Mouse (Mus musculus) lung, adult 2 months (tissue): ENCODE measurements around the gene Bysl. TPM values are rescaled to one million over a fixed set of nuclear protein-coding genes. Genes with fewer than 3 reads are reported as not detected.
A peak's percentile ranks its signal among the peaks of the same experiment; 100 is the strongest.
"Not testable (repeated sequence)": the region's sequence is repeated elsewhere in the genome, so short reads cannot be mapped to it uniquely, and the experiment has no call there.

Experiments
- DNase-seq: peaks from one replicate; pipeline ENCODE4 v3.0.0; 2022
- H3K4me1 ChIP-seq: fragments of 200-500 bp; 2 replicates; pipeline ENCODE4 v1.6.1; 2011; ENCODE audit warnings: low read length; ENCODE audit not compliant: control insufficient read depth, insufficient read depth
- H3K4me3 ChIP-seq: fragments of 200-500 bp; replicated peaks from 2 replicates; pipeline ENCODE3; 2011; ENCODE audit warnings: low read depth, mild to moderate bottlenecking, control low read depth, low read length; ENCODE audit errors: extremely low read depth
- CTCF ChIP-seq: fragments of 200-500 bp; IDR thresholded peaks from 2 replicates; pipeline ENCODE4 v1.5.1; 2011; ENCODE audit warnings: mild to moderate bottlenecking, low read length, control low read depth; ENCODE audit not compliant: insufficient read depth
- POLR2A ChIP-seq: fragments of 200-500 bp; IDR thresholded peaks from 2 replicates; pipeline ENCODE4 v1.6.1; 2011; ENCODE audit warnings: low read depth, mild to moderate bottlenecking, control low read depth, low read length, borderline replicate concordance; ENCODE audit errors: extremely low read depth
- whole genome bisulfite sequencing: fragments of 180-500 bp; shearing (Covaris S2); methylation state at CpG from one replicate; pipeline ENCODE4 v1.1.7; 2018; 5-methylcytosine and 5-hydroxymethylcytosine counted together
- polyA plus RNA-seq: library from polyadenylated mRNA; depleted of rRNA; stranded (reverse); fragments of >200 nt; gene quantifications from 2 replicates; pipeline ENCODE4 v1.2.3, GENCODE M21; 2012; rRNA removed

Bysl gene
- 7.4 and 9.8 TPM in 2 replicates for polyA plus RNA-seq

- Histone ChIP-seq H3K4me3 (peak within 1 kb of the TSS; percentile 99), H3K4me1 (peaks cover 6% of the 10 kb centered on the region)
- TF ChIP-seq POLR2A (peak; percentile 81; the same call in 1 of the 2 replicates), CTCF (peak; percentile 84)
- WGBS: under 1% methylated on average over 59 of the region's 59 CpGs
- DNase-seq: peak; percentile 97
Observed at GRCm38 (mm10) chr17:47610849-47611660, at the start of gene Bysl, which contains the start of the genes Med20 and Gm20517. Gene Bysl, minus strand, starts transcription at chr17:47611492. Gene Med20, plus strand, starts transcription at chr17:47611582. Gene Gm20517, plus strand, starts transcription at chr17:47611589.

- DNase-seq: no peak
- 55% methylated on average over 3 of the region's 3 CpGs for WGBS
- TF ChIP-seq POLR2A: no peak
- no peak for TF ChIP-seq CTCF
Observed at GRCm38 (mm10) chr17:47658741-47659243, 47.5 kb upstream of the Bysl start.

GRCm38 (mm10) chr17:47657901-47658300 is 46.6 kb upstream of the Bysl start:
- Histone ChIP-seq H3K4me3 (no peak overlapping the region), H3K4me1 (no peaks in the 10 kb centered on the region; the same call in 1 of the 2 replicates)
- TF ChIP-seq POLR2A: no peak
- no peak for TF ChIP-seq CTCF
- no peak for DNase-seq
- 65% methylated on average over 4 of the region's 4 CpGs for WGBS

More at GRCm38 (mm10) chr17:47658741-47659243, 47.5 kb upstream of the Bysl start:
- no peak overlapping the region for H3K4me3 ChIP-seq
- H3K4me1 ChIP-seq: no peaks in the 10 kb centered on the region; the same call in 1 of the 2 replicates

GRCm38 (mm10) chr17:47655697-47656096 is 44.4 kb upstream of the Bysl start:
- 58% methylated on average over 5 of the region's 5 CpGs for WGBS
- Histone ChIP-seq H3K4me1 (no peaks in the 10 kb centered on the region), H3K4me3 (no peak overlapping the region)
- TF ChIP-seq CTCF: no peak
- DNase-seq: no peak

- H3K4me1 ChIP-seq, DNase-seq: not testable (repeated sequence)
- 95% methylated on average over 8 of the region's 8 CpGs for WGBS
Observed at GRCm38 (mm10) chr17:47654346-47654745, 43.1 kb upstream of the Bysl start.

GRCm38 (mm10) chr17:47651953-47652352 is 40.7 kb upstream of the Bysl start:
- DNase-seq: no peak
- Histone ChIP-seq H3K4me3 (no peak overlapping the region), H3K4me1 (no peaks in the 10 kb centered on the region)
- TF ChIP-seq POLR2A (no peak), CTCF (no peak)
- 77% methylated on average over 2 of the region's 2 CpGs for WGBS

More at GRCm38 (mm10) chr17:47654346-47654745, 43.1 kb upstream of the Bysl start:
- H3K4me3 ChIP-seq: not testable (repeated sequence)

- TF ChIP-seq POLR2A (no peak), CTCF (no peak)
- no peak overlapping the region for H3K4me3 ChIP-seq
- no peak for DNase-seq
- no peaks in the 10 kb centered on the region for H3K4me1 ChIP-seq
- WGBS: 65% methylated on average over 4 of the region's 4 CpGs
Observed at GRCm38 (mm10) chr17:47648966-47649365, 37.7 kb upstream of the Bysl start.

GRCm38 (mm10) chr17:47646683-47647082 is 35.4 kb upstream of the Bysl start:
- peak; percentile 36; the same call in 1 of the 2 replicates for TF ChIP-seq CTCF
- no peak for TF ChIP-seq POLR2A
- Histone ChIP-seq H3K4me3 (no peak overlapping the region), H3K4me1 (no peaks in the 10 kb centered on the region)
- DNase-seq: peak; percentile 68
- WGBS: 67% methylated on average over 1 of the region's 1 CpGs

- TF ChIP-seq POLR2A: no peak
- no peak for TF ChIP-seq CTCF
- Histone ChIP-seq H3K4me1 (no peaks in the 10 kb centered on the region), H3K4me3 (no peak overlapping the region)
- 83% methylated on average over 2 of the region's 2 CpGs for WGBS
- no peak for DNase-seq
Observed at GRCm38 (mm10) chr17:47642992-47643391, 31.7 kb upstream of the Bysl start.

GRCm38 (mm10) chr17:47633999-47634770 is 22.9 kb upstream of the Bysl start:
- WGBS: 75% methylated on average over 7 of the region's 7 CpGs
- TF ChIP-seq CTCF (no peak), POLR2A (no peak)
- Histone ChIP-seq H3K4me3 (no peak overlapping the region), H3K4me1 (0 out of 2 replicates have a peak, but pooled peaks cover 3% of the 10 kb centered on the region)
- DNase-seq: no peak
